Mouse (Mus musculus): Measurements from ENCODE around the gene Bpifb5. TPM values are rescaled to one million over a fixed set of nuclear protein-coding genes. Genes with fewer than 3 reads are reported as not detected.
"Not testable (repeated sequence)": the region's sequence is repeated elsewhere in the genome, so short reads cannot be mapped to it uniquely, and the experiment has no call there.

Bpifb5 gene
- total RNA-seq, 2 experiments from 2014 or later, result 0.21 TPM; not detected in 1

- DNase-seq (ENCODE audit: extremely low spot score in 1 of 2, low spot score in 2 of 2), result no peak
- intact Hi-C loops (cut with DNase I), result no loop called here
These were observed 353 bp downstream of the Bpifb5 start for GRCm38 (mm10) chr2:154223917-154224273.

GRCm38 (mm10) chr2:154226991-154227390 is 3.4 kb downstream of the Bpifb5 start:
- no peak for DNase-seq (ENCODE audit: extremely low spot score in 1 of 2, low spot score in 2 of 2)
- intact Hi-C loops (cut with DNase I), result no loop called here

GRCm38 (mm10) chr2:154227830-154228229 is 4.3 kb downstream of the Bpifb5 start:
- DNase-seq (ENCODE audit: extremely low spot score in 1 of 2, low spot score in 2 of 2), result no peak
- intact Hi-C loops (cut with DNase I), result no loop called here

GRCm38 (mm10) chr2:154233426-154233825 is 9.9 kb downstream of the Bpifb5 start:
- DNase-seq (ENCODE audit: extremely low spot score in 1 of 2, low spot score in 2 of 2), result no peak
- intact Hi-C loops (cut with DNase I), result no loop called here

- no peak for DNase-seq (ENCODE audit: extremely low spot score in 1 of 2, low spot score in 2 of 2)
- intact Hi-C loops (cut with DNase I), result no loop called here
These were observed 17.2 kb downstream of the Bpifb5 start for GRCm38 (mm10) chr2:154240771-154241170.

GRCm38 (mm10) chr2:154242726-154243125 is 19.2 kb downstream of the Bpifb5 start:
- intact Hi-C loops (cut with DNase I); DNase-seq (ENCODE audit: extremely low spot score in 1 of 2, low spot score in 2 of 2): not testable (repeated sequence)

GRCm38 (mm10) chr2:154243356-154244036 is 20.0 kb downstream of the Bpifb5 start:
- intact Hi-C loops (cut with DNase I), result no loop called here
- peak; percentile 47 to 57 for DNase-seq (ENCODE audit: extremely low spot score in 1 of 2, low spot score in 2 of 2)

- intact Hi-C loops (cut with DNase I), result no loop called here
- DNase-seq (ENCODE audit: extremely low spot score in 1 of 2, low spot score in 2 of 2), result no peak
These were observed 21.8 kb downstream of the Bpifb5 start for GRCm38 (mm10) chr2:154245322-154245721.

- intact Hi-C loops (cut with DNase I); DNase-seq (ENCODE audit: extremely low spot score in 1 of 2, low spot score in 2 of 2): not testable (repeated sequence)
These were observed 31.7 kb downstream of the Bpifb5 start for GRCm38 (mm10) chr2:154255254-154255653.

- intact Hi-C loops (cut with DNase I), result no loop called here
- DNase-seq (ENCODE audit: extremely low spot score in 1 of 2, low spot score in 2 of 2), result no peak
These were observed 32.2 kb downstream of the Bpifb5 start for GRCm38 (mm10) chr2:154255770-154256169.

GRCm38 (mm10) chr2:154257554-154257953 is 34.0 kb downstream of the Bpifb5 start, which contains the start of gene Bpifb9a:
TSS of gene Bpifb9a (plus strand) at chr2:154257854.
- DNase-seq (ENCODE audit: extremely low spot score in 1 of 2, low spot score in 2 of 2); intact Hi-C loops (cut with DNase I): not testable (repeated sequence)

- intact Hi-C loops (cut with DNase I); DNase-seq (ENCODE audit: extremely low spot score in 1 of 2, low spot score in 2 of 2): not testable (repeated sequence)
These were observed 40.9 kb downstream of the Bpifb5 start for GRCm38 (mm10) chr2:154264397-154264796.

Other genes starting within 250 kb of the Bpifb5 start
- not detected for gene Bpifa6, start 248.8 kb upstream of the Bpifb5 start, total RNA-seq (2021)
- not detected for gene Bpifa2, start 215.5 kb upstream of the Bpifb5 start, total RNA-seq (2021)
- not detected for gene Bpifa3, start 93.4 kb upstream of the Bpifb5 start, total RNA-seq (2021)
- gene Bpifa1, start 80.9 kb upstream of the Bpifb5 start, total RNA-seq (2021), result not detected
- not detected for gene Bpifa5, start 61.1 kb upstream of the Bpifb5 start, total RNA-seq (2021)
- gene Bpifb1, start 32.9 kb upstream of the Bpifb5 start, total RNA-seq (2021), result under 1 TPM; 0.28 to 0.41 TPM
- gene Bpifb9a, start 34.1 kb downstream of the Bpifb5 start, total RNA-seq (2021), result not detected
- not detected for gene Bpifb9b, start 83.5 kb downstream of the Bpifb5 start, total RNA-seq (2021)
- gene Cdk5rap1, start 149.3 kb downstream of the Bpifb5 start, total RNA-seq (2021), result 10 to 100 TPM; 11.2 to 11.5 TPM
- gene Snta1, start 184.4 kb downstream of the Bpifb5 start, total RNA-seq (2021), result 10 to 100 TPM; 25.9 to 29.9 TPM
- gene Cbfa2t2, start 212.7 kb downstream of the Bpifb5 start, total RNA-seq (2021), result 10 to 100 TPM; 41.7 to 52.1 TPM